Mouse (Mus musculus) limb, embryonic 14.5 days (tissue): Measurements from ENCODE around the gene Sult1a1. TPM values are rescaled to one million over a fixed set of nuclear protein-coding genes. Genes with fewer than 3 reads are reported as not detected.
A peak's percentile ranks its signal among the peaks of the same experiment; 100 is the strongest.

Source experiments
- ATAC-seq: fragments of 200-750 bp; cut with Nextera tagmentation; 2 replicates; pipeline ENCODE4 v1.8.0; 2017; ENCODE audit warnings: low read depth, moderate number of reproducible peaks, moderate TSS enrichment; ENCODE audit not compliant: low FRiP score
- DNase-seq: peaks from one replicate; pipeline ENCODE4 v3.0.0-alpha.2; 2015; ENCODE audit warnings: low spot score
- H3K27ac ChIP-seq: fragments of 300-500 bp; sonication (generic); replicated peaks from 2 replicates; pipeline ENCODE4 v1.5.1; 2014; ENCODE audit warnings: low read depth, mild to moderate bottlenecking, low read length, moderate library complexity, mixed read lengths
- H3K27me3 ChIP-seq: fragments of 300-500 bp; sonication (generic); 2 replicates; pipeline ENCODE4 v1.6.1; 2014; ENCODE audit warnings: low read length, mixed read lengths; ENCODE audit not compliant: control insufficient read depth, insufficient read depth
- H3K36me3 ChIP-seq: fragments of 300-500 bp; sonication (generic); 2 replicates; pipeline ENCODE4 v1.6.1; 2014; ENCODE audit warnings: mild to moderate bottlenecking, low read length, moderate library complexity, mixed read lengths; ENCODE audit not compliant: control insufficient read depth, insufficient read depth
- H3K4me1 ChIP-seq: fragments of 300-500 bp; sonication (generic); 2 replicates; pipeline ENCODE4 v1.6.1; 2014; ENCODE audit warnings: antibody characterized with exemption, low read length, mixed read lengths; ENCODE audit not compliant: control insufficient read depth, insufficient read depth
- H3K4me2 ChIP-seq: fragments of 300-500 bp; sonication (generic); replicated peaks from 2 replicates; pipeline ENCODE4 v1.6.1; 2014; ENCODE audit warnings: low read depth, mild to moderate bottlenecking, low read length, moderate library complexity; ENCODE audit not compliant: severe bottlenecking
- H3K4me3 ChIP-seq: fragments of 300-500 bp; sonication (generic); replicated peaks from 2 replicates; pipeline ENCODE4 v1.5.1; 2014; ENCODE audit warnings: low read length
- H3K9ac ChIP-seq: fragments of 300-500 bp; sonication (generic); 2 replicates; pipeline ENCODE4 v1.6.1; 2014; ENCODE audit warnings: mild to moderate bottlenecking, low read depth, low read length, moderate library complexity; ENCODE audit not compliant: severe bottlenecking
- H3K9me3 ChIP-seq: fragments of 300-500 bp; sonication (generic); 2 replicates; pipeline ENCODE4 v1.6.1; 2016; ENCODE audit warnings: low read length; ENCODE audit not compliant: control insufficient read depth
- POLR2A ChIP-seq: fragments of 200-500 bp; IDR thresholded peaks from 2 replicates; pipeline ENCODE4 v1.8.0; 2012; ENCODE audit warnings: inconsistent platforms, mild to moderate bottlenecking, moderate library complexity, borderline replicate concordance; ENCODE audit not compliant: insufficient read depth, insufficient read length; ENCODE audit errors: extremely low read depth
- WGBS: fragments of 180-500 bp; shearing (Covaris S2); extraction: QIAGEN DNeasy Blood & Tissue Kit; methylation state at CpG from one replicate; pipeline ENCODE4 v1.1.7; 2014; 5-methylcytosine and 5-hydroxymethylcytosine counted together
- polyA plus RNA-seq, 2 experiments: library from polyadenylated mRNA; depleted of rRNA in 1 of 2; stranded (reverse) in 1 of 2; unstranded in 1 of 2; fragments of >200 nt; fragmentation: Nextera tagmentation in 1 of 2; extraction: Ambion mirVana in 1 of 2; gene quantifications; 2 replicates each; pipeline versions ENCODE4 v1.2.1 to v1.2.3; 2012 to 2014

Sult1a1 gene
- polyA plus RNA-seq, 2 experiments, result 6.9 to 10.3 TPM

DNA sequence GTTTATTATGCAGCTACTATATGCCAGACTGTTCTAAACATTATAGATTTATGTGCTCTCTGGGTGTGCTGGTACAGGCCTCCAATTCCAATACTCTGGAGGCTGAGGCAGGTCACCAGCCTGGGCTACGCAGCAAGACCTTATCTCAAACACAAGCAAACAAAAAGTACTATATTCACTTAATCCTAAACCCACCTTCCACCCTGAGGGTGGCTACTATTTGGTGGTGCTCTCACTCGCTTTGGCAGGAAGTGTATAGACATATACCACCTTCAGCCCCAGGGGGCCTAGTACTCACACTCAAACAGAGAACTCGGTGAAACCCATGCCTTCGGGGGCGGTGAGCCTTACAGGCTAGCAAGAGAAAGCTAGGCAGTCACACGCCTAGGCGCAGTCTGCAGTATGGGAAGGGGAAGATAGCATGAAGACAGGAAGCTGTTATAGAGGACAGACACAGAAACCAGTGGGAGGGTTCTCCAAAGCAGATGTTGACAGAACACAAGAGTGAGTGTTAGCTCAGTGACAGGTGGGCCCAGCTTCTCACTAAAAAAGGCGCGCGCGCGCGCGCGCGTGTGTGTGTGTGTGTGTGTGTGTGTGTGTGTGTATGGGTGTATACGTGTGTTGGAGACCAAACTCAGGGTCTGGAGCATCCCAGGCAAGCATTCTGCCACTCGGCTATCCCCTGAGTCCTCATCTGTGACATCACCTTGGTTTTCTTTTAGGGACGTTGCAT, 31.4 kb upstream of the Sult1a1 start, which contains the start of gene Coro1a:
Coro1a (minus strand) TSS at position 346 of the 733 bp plus-strand sequence.
- ATAC-seq, result no peak
- no peak within 1 kb of the TSS for H3K27ac ChIP-seq
- H3K4me3 ChIP-seq, result no peak within 1 kb of the TSS
- peaks cover 7% of the 10 kb centered on the region; the same call in 1 of the 2 replicates for H3K4me1 ChIP-seq
- WGBS, result 87% methylated on average over 17 of the region's 19 CpGs
- no peaks in the 10 kb centered on the region for H3K36me3 ChIP-seq
- no peak within 1 kb of the TSS for H3K4me2 ChIP-seq
- no peak for DNase-seq
- no peaks in the 10 kb centered on the region for H3K9me3 ChIP-seq
- no peak for TF ChIP-seq POLR2A
- H3K9ac ChIP-seq, result no peak within 1 kb of the TSS
- no peaks in the 10 kb centered on the region for H3K27me3 ChIP-seq

DNA sequence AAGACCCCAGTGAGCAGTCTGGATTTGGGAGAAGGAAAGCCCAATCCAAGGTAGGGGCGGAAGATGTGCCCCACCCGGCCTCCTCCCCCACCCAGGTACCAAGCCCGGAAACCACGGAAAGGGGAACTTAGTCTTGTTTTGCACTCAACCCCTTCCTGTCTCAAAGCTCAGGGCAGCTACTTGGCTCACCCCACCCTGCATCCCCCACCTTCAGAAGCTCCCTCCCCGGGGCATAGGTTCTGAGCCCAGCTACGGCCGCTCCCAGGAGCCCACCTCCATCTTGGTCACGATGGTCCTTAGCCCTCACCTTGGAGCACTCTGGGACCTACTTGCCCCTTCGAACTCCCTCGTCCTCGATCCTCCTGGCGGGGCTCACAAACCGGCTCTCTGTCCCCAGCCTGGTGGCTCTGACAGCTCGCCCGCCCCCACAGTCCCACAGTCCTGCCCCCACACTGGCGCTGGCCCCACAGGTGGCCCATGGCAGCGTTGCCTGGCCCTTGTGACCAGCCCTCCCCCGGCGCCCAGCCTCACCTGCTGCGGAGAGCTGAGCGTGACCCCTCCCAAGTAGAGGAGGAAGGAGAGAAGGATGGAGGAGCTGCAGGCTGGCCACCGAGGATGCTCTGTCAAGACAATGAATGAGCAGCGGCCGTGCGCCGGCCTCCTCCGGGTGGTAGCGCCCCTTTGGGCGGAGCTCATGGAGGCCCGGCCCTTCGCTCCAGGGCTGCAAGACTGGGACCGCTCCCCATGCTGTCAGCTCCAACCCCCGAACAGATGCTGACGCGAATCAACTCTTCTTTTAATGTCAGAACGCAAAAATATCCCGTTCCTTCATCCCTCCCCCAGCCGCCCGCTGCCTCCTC, 28.1 kb upstream of the Sult1a1 start:
- 2% methylated on average over 32 of the region's 39 CpGs for WGBS
- Histone ChIP-seq H3K27ac (no peak overlapping the region), H3K9ac (peak overlapping the region; percentile 61), H3K36me3 (no peaks in the 10 kb centered on the region), H3K9me3 (no peaks in the 10 kb centered on the region), H3K4me1 (peaks cover 7% of the 10 kb centered on the region; the same call in 1 of the 2 replicates), H3K4me2 (peak overlapping the region; percentile 94), H3K27me3 (no peaks in the 10 kb centered on the region), H3K4me3 (peak overlapping the region; percentile 49)
- TF ChIP-seq POLR2A, result no peak
- DNase-seq (peak; percentile 64), ATAC-seq (peak; percentile 68)

DNA sequence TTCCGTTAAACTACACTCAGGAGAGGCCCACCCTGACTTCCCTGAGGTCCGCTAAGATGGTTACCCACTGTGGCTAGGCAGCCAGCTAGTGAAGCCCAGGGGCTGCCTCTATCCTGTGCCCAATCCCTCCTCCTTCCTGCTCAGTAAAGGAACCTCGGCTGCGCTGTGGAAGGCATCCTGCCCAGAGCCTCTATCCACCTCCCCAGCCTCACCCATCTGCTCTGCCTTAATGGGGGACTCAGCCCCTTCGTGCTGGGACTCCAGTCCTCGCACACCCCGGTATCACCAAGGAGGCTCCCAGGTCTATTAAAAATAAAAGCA, 27.5 kb upstream of the Sult1a1 start:
- ATAC-seq (no peak), DNase-seq (no peak)
- Histone ChIP-seq H3K4me3 (peak overlapping the region; percentile 49), H3K9me3 (no peaks in the 10 kb centered on the region), H3K4me2 (peak overlapping the region; percentile 94), H3K4me1 (peaks cover 7% of the 10 kb centered on the region; the same call in 1 of the 2 replicates), H3K27ac (no peak overlapping the region), H3K27me3 (no peaks in the 10 kb centered on the region), H3K36me3 (peaks cover 3% of the 10 kb centered on the region; the same call in 1 of the 2 replicates), H3K9ac (peak overlapping the region; percentile 61)
- TF ChIP-seq POLR2A, result no peak
- 11% methylated on average over 7 of the region's 7 CpGs for WGBS

- Histone ChIP-seq H3K9me3 (no peaks in the 10 kb centered on the region), H3K4me3 (no peak overlapping the region), H3K36me3 (peaks cover 3% of the 10 kb centered on the region; the same call in 1 of the 2 replicates), H3K4me1 (peaks cover 7% of the 10 kb centered on the region; the same call in 1 of the 2 replicates), H3K27ac (no peak overlapping the region), H3K27me3 (no peaks in the 10 kb centered on the region), H3K9ac (no peak overlapping the region), H3K4me2 (peak overlapping the region; percentile 94; the same call in 1 of the 2 replicates)
- ATAC-seq (no peak), DNase-seq (no peak)
- 84% methylated on average over 12 of the region's 12 CpGs for WGBS
- no peak for TF ChIP-seq POLR2A
Observed at GRCm38 (mm10) chr7:126702861-126703756, 26.9 kb upstream of the Sult1a1 start.
